Comparison of ENCODE assay signal across 9 mouse cellular contexts in the genomic region with DNA sequence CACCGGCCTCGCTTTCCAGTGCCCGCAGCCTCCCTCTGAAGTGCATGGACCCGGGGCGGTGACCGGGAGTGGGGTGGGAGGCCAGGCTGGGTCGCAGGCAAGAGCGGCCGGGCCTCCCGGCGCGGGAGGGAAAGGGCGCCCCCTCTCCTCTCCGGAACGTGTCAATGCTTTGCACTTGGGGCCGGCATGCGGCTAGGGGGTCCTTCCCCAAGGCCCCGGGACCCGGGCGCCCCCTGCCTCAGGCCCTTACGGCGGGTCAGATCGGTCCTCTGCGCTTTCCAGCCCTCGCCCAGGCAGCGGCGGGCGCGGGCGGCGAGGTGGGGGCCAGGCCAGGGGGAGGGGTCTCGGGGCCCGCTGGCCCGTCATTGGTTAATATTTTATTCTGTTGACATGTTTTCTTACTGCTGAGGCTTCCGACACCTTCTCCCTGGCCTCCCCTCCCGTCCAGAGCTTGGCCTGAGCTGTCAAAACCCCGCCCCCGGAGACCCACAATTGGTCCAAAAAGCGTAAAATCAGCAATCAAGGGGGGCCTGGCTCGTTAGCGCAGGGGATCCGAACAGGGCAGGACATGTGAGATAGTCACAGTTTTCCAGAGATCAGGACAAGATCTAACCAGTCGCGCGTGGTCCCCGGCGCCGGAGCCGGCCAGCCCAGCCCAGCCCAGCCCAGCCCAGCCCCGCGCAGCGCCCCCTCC. TPM values are rescaled to one million over a fixed set of nuclear protein-coding genes. Genes with fewer than 3 reads are reported as not detected.
DNase-seq lines count a peak whose midpoint lies in the region; ATAC-seq lines count a peak whose summit lies in the region.
"Had no signal": no experiment of that assay in that cellular context is flagged by ENCODE, and none has a peak within 500 bp of the region (broad histone marks: within the 10 kb centered on the region; RNA-seq: fewer than 3 reads in every experiment).

A gene (plus strand): TSS at position 321 of the 694 bp plus-strand sequence.

- H3K9me3 ChIP-seq in intestine, embryonic 14.5 days (ENCODE audit: control insufficient read depth, low read length): no peaks in the 10 kb centered on the region
- no peaks in the 10 kb centered on the region for H3K9me3 ChIP-seq in liver, embryonic 15.5 days (replicated peaks)

- peak within 1 kb of the TSS; percentile 88 for H3K27ac ChIP-seq in intestine, embryonic 14.5 days (ENCODE audit: low read depth)
- peak within 1 kb of the TSS; percentile 45; the same call in 1 of the 2 replicates for H3K27ac ChIP-seq in liver, embryonic 15.5 days (replicated peaks)

- peak within 1 kb of the TSS; percentile 78 for H3K9ac ChIP-seq in intestine, embryonic 14.5 days (ENCODE audit: low read length)
- H3K9ac ChIP-seq in liver, embryonic 15.5 days: peak within 1 kb of the TSS; percentile 30; the same call in 1 of the 2 replicates

- H3K4me1 ChIP-seq in intestine, embryonic 14.5 days (replicated peaks; ENCODE audit: control insufficient read depth, insufficient read depth, low read length): peaks cover 36% of the 10 kb centered on the region
- peaks cover 44% of the 10 kb centered on the region for H3K4me1 ChIP-seq in liver, embryonic 15.5 days (replicated peaks)

- DNase-seq in B cell, adult 2 months: peak; percentile 27 to 29
- peak; percentile 82 to 87 for DNase-seq in adrenal gland, postnatal 36 days
- peak; percentile 86 for DNase-seq in gastrocnemius, postnatal 25 days
- peak; percentile 88 for DNase-seq in intestine, embryonic 14.5 days (ENCODE audit: low spot score)
- peak; percentile 75 for DNase-seq in ovary, postnatal 14 days (ENCODE audit: low spot score)
- no peak for DNase-seq in layer of hippocampus, adult 8-10 months (ENCODE audit: low spot score in 2 of 2)

- H3K4me3 ChIP-seq in intestine, embryonic 14.5 days (ENCODE audit: low read depth, low read length): peak within 1 kb of the TSS; percentile 63
- peak within 1 kb of the TSS; percentile 48 for H3K4me3 ChIP-seq in liver, embryonic 15.5 days (replicated peaks)

- peak within 1 kb of the TSS; percentile 84 for H3K4me2 ChIP-seq in intestine, embryonic 14.5 days (ENCODE audit: low read length)
- H3K4me2 ChIP-seq in liver, embryonic 15.5 days: peak within 1 kb of the TSS; percentile 57

- H3K36me3 ChIP-seq in intestine, embryonic 14.5 days (ENCODE audit: control insufficient read depth, insufficient read depth, low read length): no peaks in the 10 kb centered on the region
- H3K36me3 ChIP-seq in liver, embryonic 15.5 days (replicated peaks): no peaks in the 10 kb centered on the region

- 1% methylated on average over 39 of the region's 52 CpGs for WGBS in intestine, embryonic 14.5 days
- WGBS in liver, embryonic 15.5 days (ENCODE audit: insufficient replicate concordance): under 1% methylated on average over 52 of the region's 52 CpGs

- H3K27me3 ChIP-seq in intestine, embryonic 14.5 days (replicated peaks; ENCODE audit: control insufficient read depth, insufficient read depth, low read length): peaks cover 90% of the 10 kb centered on the region
- H3K27me3 ChIP-seq in liver, embryonic 15.5 days: peaks cover 100% of the 10 kb centered on the region

- peak; percentile 74 for ATAC-seq in intestine, embryonic 14.5 days (replicated peaks; ENCODE audit: low FRiP score, low TSS enrichment, low read depth)
- ATAC-seq in liver, embryonic 15.5 days (ENCODE audit: insufficient read depth): peak; percentile 54; the same call in 1 of the 2 replicates
- ATAC-seq in erythroid progenitor cell, adult 5-6 weeks (replicated peaks; ENCODE audit: low FRiP score, poor library complexity, severe bottlenecking): no peak

RNA-seq across cellular contexts. Expression of the gene that starts here (rescaled TPM):
- 10 to 100 TPM; 22.3 to 29.0 TPM for total RNA-seq in adrenal gland, postnatal 36 days (2021)
- 1 to 10 TPM; 2.7 to 3.6 TPM for total RNA-seq in gastrocnemius, postnatal 25 days (2021)
- polyA plus RNA-seq in intestine, embryonic 14.5 days (2014; fragmentation: Nextera tagmentation; extraction: Ambion mirVana): 7.2 and 7.7 TPM in 2 replicates
- 0.45 and 0.56 TPM in 2 replicates for polyA plus RNA-seq in liver, embryonic 15.5 days (2015; fragmentation: Nextera tagmentation; extraction: Ambion mirVana)
- total RNA-seq in layer of hippocampus, adult 8-10 months (2022): 1 to 10 TPM; 1.4 to 2.0 (median 1.7) TPM
- total RNA-seq in erythroid progenitor cell, adult 5-6 weeks (2015; ENCODE audit: low replicate concordance): 1.1 TPM in 1 of 2 replicates, not detected in the other
- 1.4 TPM in 1 of 2 replicates, not detected in the other for total RNA-seq in erythroid progenitor cell, adult 5-6 weeks (2017; ENCODE audit: low replicate concordance)
- total RNA-seq: MEL had no signal

Comparison
In these comparisons a context has a peak if more than half of its experiments do, and no peak if none do; other contexts are left out.
1. RNA of the gene that starts here (total RNA-seq): 22.3 to 29.0 TPM in adrenal gland, postnatal 36 days; 2.7 to 3.6 TPM in gastrocnemius, postnatal 25 days, 1.4 to 2.0 TPM in layer of hippocampus, adult 8-10 months and 1.1 to 1.4 TPM in erythroid progenitor cell, adult 5-6 weeks; every median in the first group is over 4 times any median in the second.
2. Peak in ATAC-seq, H3K4me3 ChIP-seq, H3K27ac ChIP-seq, H3K9ac ChIP-seq and H3K4me2 ChIP-seq in liver, embryonic 15.5 days; RNA of the gene not detected or under 1 TPM.
3. DNase-seq: peak in B cell, adult 2 months (2 of 2), adrenal gland, postnatal 36 days (2 of 2), gastrocnemius, postnatal 25 days (single experiment), intestine, embryonic 14.5 days (single experiment) and ovary, postnatal 14 days (single experiment); none in layer of hippocampus, adult 8-10 months (0 of 2).